Mouse (Mus musculus): ENCODE data around the gene Phactr2. TPM values are rescaled to one million over a fixed set of nuclear protein-coding genes. Genes with fewer than 3 reads are reported as not detected.

The Phactr2 gene
- polyA plus RNA-seq, 1 experiment = 12.5 TPM

GRCm38 (mm10) chr10:13238188-13238587 lies 236.0 kb downstream of the Phactr2 start:
- Histone ChIP-seq H3K4me3 (ENCODE audit: insufficient read depth, low read depth, low read length) (no peak overlapping the region), H3K27ac (ENCODE audit: insufficient read depth, low read depth, low read length) (no peak overlapping the region; the same call in 1 of the 2 replicates), H3K36me3 (ENCODE audit: control insufficient read depth, insufficient read depth, low read length) (no peaks in the 10 kb centered on the region; the same call in 1 of the 2 replicates), H3K4me1 (ENCODE audit: control insufficient read depth, insufficient read depth, low read length) (peaks cover 5% of the 10 kb centered on the region; the same call in 1 of the 2 replicates), H3K27me3 (replicated peaks; ENCODE audit: control insufficient read depth, insufficient read depth, low read length) (no peaks in the 10 kb centered on the region)
- no peak for DNase-seq
- TF ChIP-seq CTCF (conservative IDR thresholded peaks at IDR 0.05; ENCODE audit: insufficient read depth, insufficient read length, low read depth, low read length) (no peak), POLR2A (IDR thresholded peaks at IDR 0.05; ENCODE audit: low read depth, low read length) (no peak)
- 62% methylated on average over 4 of the region's 4 CpGs for WGBS

GRCm38 (mm10) chr10:13236866-13237265 lies 237.3 kb downstream of the Phactr2 start:
- Histone ChIP-seq H3K4me3 (ENCODE audit: insufficient read depth, low read depth, low read length) (no peak overlapping the region), H3K27ac (ENCODE audit: insufficient read depth, low read depth, low read length) (no peak overlapping the region), H3K27me3 (replicated peaks; ENCODE audit: control insufficient read depth, insufficient read depth, low read length) (no peaks in the 10 kb centered on the region), H3K4me1 (ENCODE audit: control insufficient read depth, insufficient read depth, low read length) (peaks cover 5% of the 10 kb centered on the region; the same call in 1 of the 2 replicates), H3K36me3 (ENCODE audit: control insufficient read depth, insufficient read depth, low read length) (no peaks in the 10 kb centered on the region; the same call in 1 of the 2 replicates)
- no peak for DNase-seq
- TF ChIP-seq CTCF (conservative IDR thresholded peaks at IDR 0.05; ENCODE audit: insufficient read depth, insufficient read length, low read depth, low read length) (no peak), POLR2A (IDR thresholded peaks at IDR 0.05; ENCODE audit: low read depth, low read length) (no peak)
- 95% methylated on average over 5 of the region's 5 CpGs for WGBS

- no peaks in the 10 kb centered on the region for H3K27me3 ChIP-seq (replicated peaks; ENCODE audit: control insufficient read depth, insufficient read depth, low read length)
- no peaks in the 10 kb centered on the region; the same call in 1 of the 2 replicates for H3K36me3 ChIP-seq (ENCODE audit: control insufficient read depth, insufficient read depth, low read length)
- DNase-seq = no peak
- H3K4me1 ChIP-seq (ENCODE audit: control insufficient read depth, insufficient read depth, low read length) = peaks cover 5% of the 10 kb centered on the region; the same call in 1 of the 2 replicates
- no peak for TF ChIP-seq POLR2A (IDR thresholded peaks at IDR 0.05; ENCODE audit: low read depth, low read length)
- no peak for TF ChIP-seq CTCF (conservative IDR thresholded peaks at IDR 0.05; ENCODE audit: insufficient read depth, insufficient read length, low read depth, low read length)
- WGBS = 80% methylated on average over 3 of the region's 3 CpGs
- H3K4me3 ChIP-seq (ENCODE audit: insufficient read depth, low read depth, low read length) = no peak overlapping the region
- H3K27ac ChIP-seq (ENCODE audit: insufficient read depth, low read depth, low read length) = no peak overlapping the region
Measured at GRCm38 (mm10) chr10:13234503-13234902, 239.7 kb downstream of the Phactr2 start.

- Histone ChIP-seq H3K27ac (ENCODE audit: insufficient read depth, low read depth, low read length) (no peak overlapping the region), H3K4me1 (ENCODE audit: control insufficient read depth, insufficient read depth, low read length) (peaks cover 5% of the 10 kb centered on the region; the same call in 1 of the 2 replicates), H3K4me3 (ENCODE audit: insufficient read depth, low read depth, low read length) (no peak overlapping the region), H3K36me3 (ENCODE audit: control insufficient read depth, insufficient read depth, low read length) (no peaks in the 10 kb centered on the region; the same call in 1 of the 2 replicates), H3K27me3 (replicated peaks; ENCODE audit: control insufficient read depth, insufficient read depth, low read length) (no peaks in the 10 kb centered on the region)
- 80% methylated on average over 10 of the region's 10 CpGs for WGBS
- no peak for DNase-seq
- TF ChIP-seq CTCF (conservative IDR thresholded peaks at IDR 0.05; ENCODE audit: insufficient read depth, insufficient read length, low read depth, low read length) (no peak), POLR2A (IDR thresholded peaks at IDR 0.05; ENCODE audit: low read depth, low read length) (no peak)
Measured at GRCm38 (mm10) chr10:13233941-13234340, 240.3 kb downstream of the Phactr2 start.

- Histone ChIP-seq H3K27ac (ENCODE audit: insufficient read depth, low read depth, low read length) (no peak overlapping the region), H3K27me3 (replicated peaks; ENCODE audit: control insufficient read depth, insufficient read depth, low read length) (no peaks in the 10 kb centered on the region), H3K4me1 (ENCODE audit: control insufficient read depth, insufficient read depth, low read length) (peaks cover 1% of the 10 kb centered on the region; the same call in 1 of the 2 replicates), H3K36me3 (ENCODE audit: control insufficient read depth, insufficient read depth, low read length) (no peaks in the 10 kb centered on the region; the same call in 1 of the 2 replicates), H3K4me3 (ENCODE audit: insufficient read depth, low read depth, low read length) (no peak overlapping the region)
- 62% methylated on average over 2 of the region's 2 CpGs for WGBS
- no peak for DNase-seq
- TF ChIP-seq POLR2A (IDR thresholded peaks at IDR 0.05; ENCODE audit: low read depth, low read length) (no peak), CTCF (conservative IDR thresholded peaks at IDR 0.05; ENCODE audit: insufficient read depth, insufficient read length, low read depth, low read length) (no peak)
Measured at GRCm38 (mm10) chr10:13233143-13233622, 241.0 kb downstream of the Phactr2 start.

GRCm38 (mm10) chr10:13232443-13233142 lies 241.6 kb downstream of the Phactr2 start:
- TF ChIP-seq POLR2A (IDR thresholded peaks at IDR 0.05; ENCODE audit: low read depth, low read length) (no peak), CTCF (conservative IDR thresholded peaks at IDR 0.05; ENCODE audit: insufficient read depth, insufficient read length, low read depth, low read length) (no peak)
- Histone ChIP-seq H3K4me3 (ENCODE audit: insufficient read depth, low read depth, low read length) (no peak overlapping the region), H3K27me3 (replicated peaks; ENCODE audit: control insufficient read depth, insufficient read depth, low read length) (no peaks in the 10 kb centered on the region), H3K27ac (ENCODE audit: insufficient read depth, low read depth, low read length) (no peak overlapping the region), H3K36me3 (ENCODE audit: control insufficient read depth, insufficient read depth, low read length) (no peaks in the 10 kb centered on the region; the same call in 1 of the 2 replicates), H3K4me1 (ENCODE audit: control insufficient read depth, insufficient read depth, low read length) (no peaks in the 10 kb centered on the region)
- DNase-seq = no peak
- 68% methylated on average over 9 of the region's 9 CpGs for WGBS

- H3K27me3 ChIP-seq (replicated peaks; ENCODE audit: control insufficient read depth, insufficient read depth, low read length) = no peaks in the 10 kb centered on the region
- H3K4me3 ChIP-seq (ENCODE audit: insufficient read depth, low read depth, low read length) = no peak overlapping the region
- no peaks in the 10 kb centered on the region; the same call in 1 of the 2 replicates for H3K36me3 ChIP-seq (ENCODE audit: control insufficient read depth, insufficient read depth, low read length)
- TF ChIP-seq POLR2A (IDR thresholded peaks at IDR 0.05; ENCODE audit: low read depth, low read length) = no peak
- no peak for TF ChIP-seq CTCF (conservative IDR thresholded peaks at IDR 0.05; ENCODE audit: insufficient read depth, insufficient read length, low read depth, low read length)
- no peak for DNase-seq
- 92% methylated on average over 7 of the region's 7 CpGs for WGBS
- H3K27ac ChIP-seq (ENCODE audit: insufficient read depth, low read depth, low read length) = no peak overlapping the region
- no peaks in the 10 kb centered on the region for H3K4me1 ChIP-seq (ENCODE audit: control insufficient read depth, insufficient read depth, low read length)
Measured at GRCm38 (mm10) chr10:13230716-13231115, 243.5 kb downstream of the Phactr2 start.

All from kidney, adult 2 months (tissue).